Mouse (Mus musculus): ENCODE results near the gene Adam6b. TPM values are rescaled to one million over a fixed set of nuclear protein-coding genes. Genes with fewer than 3 reads are reported as not detected.
"Not testable (repeated sequence)": the region's sequence is repeated elsewhere in the genome, so short reads cannot be mapped to it uniquely, and the experiment has no call there.

The Adam6b gene
- not detected for polyA plus RNA-seq (2012; fragmentation: generic; extraction: Trizol)
- long read RNA-seq, experiment 1, result 0 reads
- long read RNA-seq, experiment 2, result 0 reads

GRCm38 (mm10) chr12:113489211-113489610, at the start of gene Adam6b:
Gene Adam6b (plus strand): TSS chr12:113489511.
- H3K27me3 ChIP-seq (ENCODE audit: control insufficient read depth, insufficient read depth, insufficient read length); H3K4me3 ChIP-seq (ENCODE audit: insufficient read depth, poor library complexity, severe bottlenecking); H3K79me2 ChIP-seq (ENCODE audit: control insufficient read depth, insufficient read depth); H3K79me3 ChIP-seq (ENCODE audit: low read depth); H3K36me3 ChIP-seq (ENCODE audit: control insufficient read depth, insufficient read depth); H3ac ChIP-seq (ENCODE audit: control insufficient read depth, insufficient read length, low read depth): not testable (repeated sequence)

- Histone ChIP-seq H3K27me3 (ENCODE audit: control insufficient read depth, insufficient read depth, insufficient read length) (no peaks in the 10 kb centered on the region), H3K79me3 (ENCODE audit: low read depth) (no peaks in the 10 kb centered on the region), H3K36me3 (ENCODE audit: control insufficient read depth, insufficient read depth) (no peaks in the 10 kb centered on the region), H3K79me2 (ENCODE audit: control insufficient read depth, insufficient read depth) (no peaks in the 10 kb centered on the region), H3K4me3 (ENCODE audit: insufficient read depth, poor library complexity, severe bottlenecking) (no peak overlapping the region), H3ac (ENCODE audit: control insufficient read depth, insufficient read length, low read depth) (no peak overlapping the region)
- TF ChIP-seq USF1 (IDR thresholded peaks at IDR 0.05; ENCODE audit: low read depth) (no peak), CTCF (IDR thresholded peaks at IDR 0.05; ENCODE audit: control insufficient read depth, insufficient read depth, insufficient read length) (no peak), FOSL1 (IDR thresholded peaks at IDR 0.05; ENCODE audit: insufficient read depth, low read length, poor library complexity, severe bottlenecking) (no peak), CEBPB (IDR thresholded peaks at IDR 0.05; ENCODE audit: low read depth) (no peak), MYOG (IDR thresholded peaks at IDR 0.05; ENCODE audit: control insufficient read depth, extremely low read depth, insufficient read length) (no peak), MAX (IDR thresholded peaks at IDR 0.05) (no peak), MYOD1 (IDR thresholded peaks at IDR 0.05; ENCODE audit: control insufficient read depth, insufficient read length, low read depth) (no peak)
Observed at GRCm38 (mm10) chr12:113446061-113446460, 43.2 kb upstream of the Adam6b start.

GRCm38 (mm10) chr12:113476164-113476563, 13.1 kb upstream of the Adam6b start:
- Histone ChIP-seq H3K4me3 (ENCODE audit: insufficient read depth, poor library complexity, severe bottlenecking) (no peak overlapping the region), H3K79me3 (ENCODE audit: low read depth) (no peaks in the 10 kb centered on the region), H3K36me3 (ENCODE audit: control insufficient read depth, insufficient read depth) (no peaks in the 10 kb centered on the region), H3K27me3 (ENCODE audit: control insufficient read depth, insufficient read depth, insufficient read length) (no peaks in the 10 kb centered on the region), H3K79me2 (ENCODE audit: control insufficient read depth, insufficient read depth) (no peaks in the 10 kb centered on the region), H3ac (ENCODE audit: control insufficient read depth, insufficient read length, low read depth) (no peak overlapping the region)
- TF ChIP-seq FOSL1 (IDR thresholded peaks at IDR 0.05; ENCODE audit: insufficient read depth, low read length, poor library complexity, severe bottlenecking), result no peak
- TF ChIP-seq USF1 (IDR thresholded peaks at IDR 0.05; ENCODE audit: low read depth), result no peak
- no peak for TF ChIP-seq CTCF (IDR thresholded peaks at IDR 0.05; ENCODE audit: control insufficient read depth, insufficient read depth, insufficient read length)
- no peak for TF ChIP-seq MYOG (IDR thresholded peaks at IDR 0.05; ENCODE audit: control insufficient read depth, extremely low read depth, insufficient read length)
- TF ChIP-seq CEBPB (IDR thresholded peaks at IDR 0.05; ENCODE audit: low read depth), result no peak
- no peak for TF ChIP-seq MAX (IDR thresholded peaks at IDR 0.05)
- TF ChIP-seq MYOD1 (IDR thresholded peaks at IDR 0.05; ENCODE audit: control insufficient read depth, insufficient read length, low read depth), result no peak

GRCm38 (mm10) chr12:113482147-113482546, 7.2 kb upstream of the Adam6b start:
- Histone ChIP-seq H3K27me3 (ENCODE audit: control insufficient read depth, insufficient read depth, insufficient read length) (no peaks in the 10 kb centered on the region), H3K79me3 (ENCODE audit: low read depth) (no peaks in the 10 kb centered on the region), H3K4me3 (ENCODE audit: insufficient read depth, poor library complexity, severe bottlenecking) (no peak overlapping the region), H3ac (ENCODE audit: control insufficient read depth, insufficient read length, low read depth) (no peak overlapping the region), H3K36me3 (ENCODE audit: control insufficient read depth, insufficient read depth) (no peaks in the 10 kb centered on the region), H3K79me2 (ENCODE audit: control insufficient read depth, insufficient read depth) (no peaks in the 10 kb centered on the region)
- TF ChIP-seq MAX (IDR thresholded peaks at IDR 0.05) (no peak), MYOG (IDR thresholded peaks at IDR 0.05; ENCODE audit: control insufficient read depth, extremely low read depth, insufficient read length) (no peak), CEBPB (IDR thresholded peaks at IDR 0.05; ENCODE audit: low read depth) (no peak), USF1 (IDR thresholded peaks at IDR 0.05; ENCODE audit: low read depth) (no peak), FOSL1 (IDR thresholded peaks at IDR 0.05; ENCODE audit: insufficient read depth, low read length, poor library complexity, severe bottlenecking) (no peak), CTCF (IDR thresholded peaks at IDR 0.05; ENCODE audit: control insufficient read depth, insufficient read depth, insufficient read length) (no peak), MYOD1 (IDR thresholded peaks at IDR 0.05; ENCODE audit: control insufficient read depth, insufficient read length, low read depth) (no peak)

GRCm38 (mm10) chr12:113482661-113483389, 6.5 kb upstream of the Adam6b start:
- TF ChIP-seq CTCF (IDR thresholded peaks at IDR 0.05; ENCODE audit: control insufficient read depth, insufficient read depth, insufficient read length) (no peak), MAX (IDR thresholded peaks at IDR 0.05) (no peak), USF1 (IDR thresholded peaks at IDR 0.05; ENCODE audit: low read depth) (no peak), MYOG (IDR thresholded peaks at IDR 0.05; ENCODE audit: control insufficient read depth, extremely low read depth, insufficient read length) (no peak), CEBPB (IDR thresholded peaks at IDR 0.05; ENCODE audit: low read depth) (no peak), MYOD1 (IDR thresholded peaks at IDR 0.05; ENCODE audit: control insufficient read depth, insufficient read length, low read depth) (no peak), FOSL1 (IDR thresholded peaks at IDR 0.05; ENCODE audit: insufficient read depth, low read length, poor library complexity, severe bottlenecking) (no peak)
- H3K79me3 ChIP-seq (ENCODE audit: low read depth), result no peaks in the 10 kb centered on the region
- no peaks in the 10 kb centered on the region for H3K36me3 ChIP-seq (ENCODE audit: control insufficient read depth, insufficient read depth)
- H3K27me3 ChIP-seq (ENCODE audit: control insufficient read depth, insufficient read depth, insufficient read length), result no peaks in the 10 kb centered on the region
- H3K4me3 ChIP-seq (ENCODE audit: insufficient read depth, poor library complexity, severe bottlenecking), result no peak overlapping the region
- H3K79me2 ChIP-seq (ENCODE audit: control insufficient read depth, insufficient read depth), result no peaks in the 10 kb centered on the region
- no peak overlapping the region for H3ac ChIP-seq (ENCODE audit: control insufficient read depth, insufficient read length, low read depth)
